Mouse (Mus musculus) erythroblast, embryonic 14.5 days (primary cell): ENCODE results near the gene Cd274.

Experiments
- GATA1 ChIP-seq: IDR thresholded peaks from 2 replicates; pipeline ENCODE4 v1.6.1; 2012; ENCODE audit warnings: low read length, inconsistent platforms, mixed read lengths
- TAL1 ChIP-seq: IDR thresholded peaks from 3 replicates; pipeline ENCODE4 v1.6.1; 2012; ENCODE audit warnings: low read length, inconsistent platforms, mixed read lengths

GRCm38 (mm10) chr19:29376382-29376781 is 9.1 kb downstream of the Cd274 start:
- TF ChIP-seq TAL1 (no peak), GATA1 (no peak)
